Mouse (Mus musculus) embryonic facial prominence, embryonic 10.5 days (tissue): ENCODE results near the gene Gdap1l1. TPM values are rescaled to one million over a fixed set of nuclear protein-coding genes. Genes with fewer than 3 reads are reported as not detected.

Source experiments
- DNase-seq: peaks from one replicate; pipeline ENCODE4 v3.0.0-alpha.2; 2017; ENCODE audit warnings: low spot score
- H3K27ac ChIP-seq: fragments of 300-500 bp; sonication (generic); replicated peaks from 2 replicates; pipeline ENCODE4 v1.5.1; 2016; ENCODE audit warnings: mild to moderate bottlenecking
- H3K27me3 ChIP-seq: fragments of 300-500 bp; sonication (generic); replicated peaks from 2 replicates; pipeline ENCODE4 v1.6.1; 2016; ENCODE audit warnings: low read depth, mild to moderate bottlenecking; ENCODE audit not compliant: poor library complexity, severe bottlenecking
- H3K36me3 ChIP-seq: fragments of 300-500 bp; sonication (generic); replicated peaks from 2 replicates; pipeline ENCODE4 v1.6.1; 2016; ENCODE audit warnings: mild to moderate bottlenecking, moderate library complexity
- H3K4me1 ChIP-seq: fragments of 300-500 bp; sonication (generic); 2 replicates; pipeline ENCODE4 v1.6.1; 2016
- H3K4me3 ChIP-seq: fragments of 300-500 bp; sonication (generic); 2 replicates; pipeline ENCODE4 v1.5.1; 2016; ENCODE audit warnings: mild to moderate bottlenecking, moderate library complexity
- H3K9me3 ChIP-seq: fragments of 300-500 bp; sonication (generic); 2 replicates; pipeline ENCODE4 v1.6.1; 2016; ENCODE audit warnings: mild to moderate bottlenecking
- WGBS: fragments of 180-500 bp; shearing (Covaris S2); methylation state at CpG from one replicate; pipeline ENCODE4 v1.1.7; 2016; 5-methylcytosine and 5-hydroxymethylcytosine counted together
- polyA plus RNA-seq: library from polyadenylated mRNA; unstranded; fragments of >200 nt; fragmentation: Nextera tagmentation; extraction: Ambion mirVana; gene quantifications from 2 replicates; pipeline ENCODE4 v1.2.1, GENCODE M21; 2016

Gene Gdap1l1
- polyA plus RNA-seq, 1 experiment from 2014 or later = 9.1 TPM

DNA sequence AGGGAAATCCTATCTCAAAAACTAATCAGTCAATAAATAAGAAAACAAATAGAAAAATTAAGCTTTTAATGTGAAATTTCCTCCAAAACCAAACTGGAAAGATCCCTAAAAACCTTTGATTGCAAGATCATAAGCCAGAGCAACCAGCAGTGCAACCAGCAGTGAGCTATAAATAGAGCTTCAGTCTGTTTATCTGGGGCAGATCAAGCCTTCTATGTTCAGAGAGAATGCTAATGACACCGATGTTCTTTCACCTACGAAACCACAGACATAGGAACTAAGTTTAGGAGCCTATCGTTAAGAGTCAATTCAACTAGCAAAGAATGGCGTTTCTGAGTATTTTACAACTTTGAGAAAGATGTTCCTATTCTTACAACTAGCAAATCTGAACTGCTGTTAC, 26.4 kb upstream of the Gdap1l1 start:
- Histone ChIP-seq H3K4me1 (no peaks in the 10 kb centered on the region), H3K36me3 (peaks cover 85% of the 10 kb centered on the region), H3K4me3 (no peak overlapping the region), H3K9me3 (no peaks in the 10 kb centered on the region), H3K27ac (no peak overlapping the region), H3K27me3 (no peaks in the 10 kb centered on the region)
- WGBS = 91% methylated on average over 4 of the region's 4 CpGs
- no peak for DNase-seq

DNA sequence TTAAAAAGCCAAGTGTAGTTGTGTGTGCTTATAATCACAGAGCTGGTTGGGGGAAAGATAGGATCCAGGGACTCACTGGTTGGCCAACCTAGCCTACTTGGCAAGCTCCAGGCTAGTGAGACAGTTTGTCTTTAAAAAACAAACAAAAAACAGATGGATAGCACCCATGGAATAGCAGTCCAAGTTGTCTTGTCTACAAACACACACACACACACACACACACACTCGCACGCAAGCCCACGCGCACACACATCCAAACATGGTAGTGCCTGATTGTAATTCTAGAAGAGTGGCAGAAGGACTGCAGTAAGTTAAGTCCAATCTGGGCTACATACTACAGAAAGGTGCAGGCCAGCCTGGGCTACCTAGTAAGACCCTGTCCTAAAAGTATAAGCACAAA, 25.9 kb upstream of the Gdap1l1 start:
- Histone ChIP-seq H3K4me3 (no peak overlapping the region), H3K4me1 (peaks cover under 1% of the 10 kb centered on the region; the same call in 1 of the 2 replicates), H3K27ac (no peak overlapping the region), H3K27me3 (no peaks in the 10 kb centered on the region), H3K9me3 (no peaks in the 10 kb centered on the region), H3K36me3 (peaks cover 79% of the 10 kb centered on the region)
- DNase-seq = no peak
- WGBS = 97% methylated on average over 4 of the region's 4 CpGs

DNA sequence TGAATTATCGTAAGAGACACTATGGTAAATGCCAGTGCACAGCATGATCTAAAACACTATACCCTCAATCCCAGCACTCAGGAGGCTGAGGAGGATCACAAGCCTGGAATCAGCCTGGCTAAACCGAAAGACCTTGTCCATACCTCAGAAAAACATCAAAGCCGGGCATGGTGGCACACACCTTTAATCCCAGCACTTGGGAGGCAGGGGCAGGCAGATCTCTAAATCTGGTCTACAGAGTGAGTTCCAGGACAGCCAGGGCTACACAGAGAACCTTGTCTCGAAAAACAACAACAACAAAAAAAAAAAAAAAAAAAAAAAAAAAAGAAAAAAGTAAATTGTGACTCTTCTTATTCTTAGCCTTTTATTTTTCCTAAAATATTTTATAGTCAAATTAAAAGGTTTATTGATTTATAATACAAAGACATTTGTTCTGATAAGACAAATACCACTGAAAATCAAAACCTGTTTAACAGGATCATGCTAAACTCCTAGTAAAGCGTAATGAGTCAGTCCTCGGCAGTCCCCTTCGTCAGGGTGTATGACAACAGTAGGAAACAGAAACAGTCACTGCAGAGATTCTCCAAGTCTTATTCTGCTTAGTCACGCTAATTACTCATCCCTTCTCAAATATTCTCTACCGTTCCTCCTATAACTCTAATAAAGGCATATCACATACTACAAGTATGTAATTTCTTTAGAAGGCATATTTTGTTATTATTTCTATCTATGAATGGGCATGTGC, 25.3 kb upstream of the Gdap1l1 start:
- Histone ChIP-seq H3K27me3 (no peaks in the 10 kb centered on the region), H3K4me1 (peaks cover 6% of the 10 kb centered on the region), H3K36me3 (peaks cover 73% of the 10 kb centered on the region), H3K9me3 (no peaks in the 10 kb centered on the region), H3K4me3 (no peak overlapping the region), H3K27ac (no peak overlapping the region)
- DNase-seq = no peak
- WGBS = 93% methylated on average over 9 of the region's 9 CpGs

DNA sequence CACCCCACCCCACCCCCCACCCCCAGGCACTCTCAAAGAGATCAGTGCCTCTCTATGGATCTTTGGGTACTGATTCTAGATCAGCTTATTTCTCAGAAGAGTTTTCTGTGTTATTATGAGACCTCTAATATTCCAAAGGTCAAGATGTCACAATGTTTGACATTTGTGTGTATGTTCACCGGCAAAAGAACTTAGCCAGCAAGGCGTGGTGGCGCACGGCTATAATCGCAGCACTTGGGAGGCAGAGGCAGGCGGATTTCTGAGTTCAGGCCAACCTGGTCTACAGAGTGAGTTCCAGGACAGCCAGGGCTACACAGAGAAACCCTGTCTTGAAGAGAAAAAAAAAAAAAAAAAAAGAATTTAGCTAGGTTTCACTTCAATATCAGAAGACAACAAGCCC, 21.2 kb upstream of the Gdap1l1 start:
- Histone ChIP-seq H3K36me3 (peaks cover 33% of the 10 kb centered on the region), H3K4me1 (peaks cover 19% of the 10 kb centered on the region), H3K4me3 (no peak overlapping the region), H3K27ac (no peak overlapping the region), H3K9me3 (no peaks in the 10 kb centered on the region), H3K27me3 (no peaks in the 10 kb centered on the region)
- no peak for DNase-seq
- WGBS = 92% methylated on average over 6 of the region's 6 CpGs

DNA sequence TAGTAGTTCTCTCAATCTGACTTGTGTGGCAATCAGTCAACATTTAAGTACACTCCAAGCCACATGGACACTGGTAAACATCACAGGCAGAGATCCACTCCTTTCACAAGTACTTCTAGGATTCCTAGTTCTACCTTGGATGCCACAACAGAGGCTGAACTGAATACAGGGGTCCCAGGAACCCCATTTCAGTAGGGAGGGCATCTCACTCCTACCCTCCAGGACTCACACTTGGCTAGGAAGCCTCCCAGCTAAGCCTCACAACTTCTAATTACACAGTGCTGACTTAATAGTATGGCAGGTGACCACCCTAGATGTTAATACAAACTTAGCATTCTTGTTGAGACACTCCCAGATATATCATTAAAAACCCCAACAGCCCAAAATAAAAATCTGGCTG, 20.4 kb upstream of the Gdap1l1 start:
- DNase-seq = no peak
- Histone ChIP-seq H3K27ac (no peak overlapping the region), H3K27me3 (no peaks in the 10 kb centered on the region), H3K4me3 (peak overlapping the region; percentile 98), H3K4me1 (peaks cover 19% of the 10 kb centered on the region), H3K36me3 (peaks cover 26% of the 10 kb centered on the region), H3K9me3 (no peaks in the 10 kb centered on the region)

DNA sequence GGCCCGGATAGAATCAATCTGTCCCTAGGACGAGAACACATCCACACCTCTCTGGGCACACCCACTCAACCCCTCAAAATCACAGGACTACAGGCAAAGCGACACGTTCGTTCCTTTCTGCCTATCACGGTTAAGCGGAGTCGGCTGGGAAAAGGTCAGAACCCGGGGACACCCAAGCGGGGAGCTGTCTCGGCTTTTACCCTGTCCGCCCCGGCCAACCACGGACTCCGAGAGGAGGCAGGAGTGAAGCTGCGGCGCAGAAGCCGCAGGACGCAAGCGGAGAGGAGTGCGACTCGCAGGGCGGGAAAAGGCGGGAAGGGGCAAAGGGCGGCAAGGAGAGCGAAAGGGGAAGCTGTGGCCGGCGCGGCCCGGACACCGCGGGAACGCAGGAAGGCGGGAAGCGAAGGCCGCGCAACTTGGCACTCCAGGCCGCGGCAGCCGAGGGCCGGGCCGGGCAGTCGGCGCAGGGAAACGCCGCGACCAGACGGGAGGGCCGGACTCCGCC, 19.4 kb upstream of the Gdap1l1 start:
- H3K4me1 ChIP-seq = peaks cover 20% of the 10 kb centered on the region
- WGBS = under 1% methylated on average over 50 of the region's 50 CpGs

DNA sequence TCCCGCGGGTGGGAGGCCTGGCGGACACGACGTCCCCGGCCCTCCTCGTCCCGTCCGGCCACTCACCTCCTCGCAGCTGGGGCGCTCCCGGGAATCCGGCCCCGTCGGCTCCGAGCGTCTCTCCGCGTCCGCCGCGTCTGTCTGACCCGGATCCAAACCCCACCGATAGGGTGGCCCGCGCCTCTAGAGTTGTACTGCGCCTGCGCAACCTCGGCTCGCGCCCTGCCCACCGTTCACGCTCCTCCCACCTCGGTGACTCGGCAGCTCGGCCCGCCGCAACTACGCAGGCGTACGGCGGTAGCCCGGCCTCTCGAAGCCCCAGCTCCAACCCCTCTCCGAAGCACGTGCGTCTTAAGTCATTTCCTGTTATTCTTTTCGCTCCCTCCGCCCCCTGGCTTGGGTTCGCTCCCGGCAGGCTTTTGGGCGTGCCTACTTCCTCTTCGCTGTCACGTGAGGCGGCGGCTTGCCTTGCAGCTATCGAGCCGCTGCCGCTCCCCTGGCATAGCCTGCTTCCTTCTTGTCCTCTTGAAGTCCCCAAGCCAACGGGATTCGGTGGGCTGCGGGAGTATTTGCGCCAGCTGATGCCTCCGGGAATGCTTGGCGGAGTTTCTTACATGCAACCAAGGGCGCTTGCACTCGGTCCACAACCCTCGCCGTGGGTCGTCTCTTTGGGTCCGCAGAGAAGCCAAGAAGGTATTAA, 18.8 kb upstream of the Gdap1l1 start:
- Histone ChIP-seq H3K36me3 (peaks cover 18% of the 10 kb centered on the region), H3K9me3 (no peaks in the 10 kb centered on the region), H3K27ac (peak overlapping the region; percentile 90), H3K27me3 (no peaks in the 10 kb centered on the region), H3K4me3 (peak overlapping the region; percentile 98), H3K4me1 (peaks cover 26% of the 10 kb centered on the region)
- DNase-seq = peak; percentile 99
- WGBS = under 1% methylated on average over 71 of the region's 71 CpGs

More for the DNA sequence above, 19.4 kb upstream of the Gdap1l1 start:
- Histone ChIP-seq H3K27me3 (no peaks in the 10 kb centered on the region), H3K9me3 (no peaks in the 10 kb centered on the region), H3K27ac (peak overlapping the region; percentile 90), H3K36me3 (peaks cover 23% of the 10 kb centered on the region), H3K4me3 (peak overlapping the region; percentile 98)
- no peak for DNase-seq

DNA sequence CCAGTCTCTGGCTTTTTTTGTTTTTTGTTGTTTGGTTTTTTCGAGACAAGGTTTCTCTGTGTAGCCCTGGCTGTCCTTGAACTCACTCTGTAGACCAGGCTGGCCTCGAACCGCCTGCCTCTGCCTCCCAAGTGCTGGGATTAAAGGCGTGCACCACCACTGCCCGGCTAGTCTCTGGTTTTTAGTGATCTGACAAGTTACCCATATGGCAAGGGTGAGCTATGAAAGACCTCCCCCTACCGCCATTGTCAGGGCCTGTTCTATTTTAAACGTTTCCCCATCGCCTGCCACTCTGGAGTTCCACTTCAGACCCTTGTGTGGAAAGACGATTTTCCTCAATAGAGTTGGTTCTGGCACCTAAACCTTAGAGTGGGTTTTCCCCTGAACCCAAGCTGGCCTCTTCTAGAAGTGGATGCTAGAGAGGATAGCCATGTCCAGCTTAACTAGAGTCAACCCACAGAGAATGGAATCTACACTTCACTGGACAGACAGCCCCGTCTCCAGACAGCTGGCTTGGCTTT, 17.9 kb upstream of the Gdap1l1 start:
- Histone ChIP-seq H3K27ac (peak overlapping the region; percentile 90), H3K9me3 (no peaks in the 10 kb centered on the region), H3K4me1 (peaks cover 29% of the 10 kb centered on the region), H3K27me3 (no peaks in the 10 kb centered on the region), H3K4me3 (peak overlapping the region; percentile 98), H3K36me3 (peaks cover 9% of the 10 kb centered on the region; the same call in 1 of the 2 replicates)
- WGBS = 43% methylated on average over 10 of the region's 10 CpGs
- DNase-seq = no peak

DNA sequence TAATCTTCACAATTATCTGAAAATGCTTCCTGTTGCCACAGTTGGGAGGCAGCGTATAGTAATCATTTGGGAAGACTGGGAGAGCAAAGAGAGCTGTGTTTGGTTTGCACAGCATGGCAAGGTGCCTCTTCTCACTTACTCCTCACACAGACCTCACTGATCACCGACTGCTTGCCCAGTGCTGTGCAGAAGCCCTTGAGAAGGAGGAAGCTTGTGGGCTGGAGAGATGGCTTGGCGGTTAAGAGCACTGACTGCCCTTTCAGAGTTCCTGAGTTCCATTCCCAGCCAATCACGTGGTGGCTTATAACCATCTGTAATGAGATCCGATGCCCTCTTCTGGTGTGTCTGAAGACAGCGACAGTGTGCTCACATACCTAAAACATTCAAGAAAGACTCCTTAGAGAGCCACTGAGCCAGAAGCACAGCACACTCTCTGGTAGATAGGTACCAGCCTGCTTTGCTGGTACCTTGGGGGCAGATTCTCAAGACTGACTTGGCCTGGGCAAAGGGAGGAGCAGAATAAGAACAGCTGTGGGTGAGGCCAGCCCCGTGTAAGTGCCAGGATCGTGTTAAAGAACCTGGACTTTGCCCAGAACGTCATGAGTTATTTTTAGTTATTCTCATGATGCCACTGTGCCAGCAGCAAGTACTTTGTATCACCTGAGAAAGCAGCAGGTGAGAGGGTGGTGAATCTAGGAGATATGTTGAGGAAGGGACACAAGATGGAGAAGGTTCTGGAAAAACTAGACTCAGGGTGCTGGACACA, 15.2 kb upstream of the Gdap1l1 start:
- Histone ChIP-seq H3K27ac (no peak overlapping the region), H3K36me3 (peaks cover 7% of the 10 kb centered on the region; the same call in 1 of the 2 replicates), H3K27me3 (no peaks in the 10 kb centered on the region), H3K4me3 (no peak overlapping the region), H3K4me1 (peaks cover 22% of the 10 kb centered on the region), H3K9me3 (no peaks in the 10 kb centered on the region)
- 81% methylated on average over 9 of the region's 9 CpGs for WGBS
- DNase-seq = no peak

DNA sequence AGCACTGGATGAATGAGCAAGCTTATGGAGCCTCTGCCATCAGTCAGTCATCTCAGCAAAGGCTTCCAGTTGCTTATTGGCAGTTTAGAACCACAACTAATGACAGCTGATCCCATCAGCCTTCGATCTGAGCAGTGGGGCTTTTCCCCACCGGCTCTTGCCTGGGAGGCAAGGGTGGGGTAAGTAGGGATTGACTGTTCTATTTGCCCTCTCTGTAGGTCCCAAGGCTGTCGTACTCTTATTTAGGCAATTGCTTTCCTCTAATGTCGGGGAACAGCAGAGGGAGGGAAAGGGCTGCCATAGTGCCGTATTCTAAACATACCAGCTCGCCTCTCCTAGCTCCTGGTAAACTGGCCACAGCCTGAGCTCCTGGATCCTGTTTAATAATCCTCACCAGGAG, 13.7 kb upstream of the Gdap1l1 start, which contains the start of gene Oser1:
Gene Oser1, minus strand, starts transcription at position 101 of the 400 bp plus-strand sequence.
- peaks cover 7% of the 10 kb centered on the region; the same call in 1 of the 2 replicates for H3K36me3 ChIP-seq
- WGBS = 83% methylated on average over 6 of the region's 6 CpGs

DNA sequence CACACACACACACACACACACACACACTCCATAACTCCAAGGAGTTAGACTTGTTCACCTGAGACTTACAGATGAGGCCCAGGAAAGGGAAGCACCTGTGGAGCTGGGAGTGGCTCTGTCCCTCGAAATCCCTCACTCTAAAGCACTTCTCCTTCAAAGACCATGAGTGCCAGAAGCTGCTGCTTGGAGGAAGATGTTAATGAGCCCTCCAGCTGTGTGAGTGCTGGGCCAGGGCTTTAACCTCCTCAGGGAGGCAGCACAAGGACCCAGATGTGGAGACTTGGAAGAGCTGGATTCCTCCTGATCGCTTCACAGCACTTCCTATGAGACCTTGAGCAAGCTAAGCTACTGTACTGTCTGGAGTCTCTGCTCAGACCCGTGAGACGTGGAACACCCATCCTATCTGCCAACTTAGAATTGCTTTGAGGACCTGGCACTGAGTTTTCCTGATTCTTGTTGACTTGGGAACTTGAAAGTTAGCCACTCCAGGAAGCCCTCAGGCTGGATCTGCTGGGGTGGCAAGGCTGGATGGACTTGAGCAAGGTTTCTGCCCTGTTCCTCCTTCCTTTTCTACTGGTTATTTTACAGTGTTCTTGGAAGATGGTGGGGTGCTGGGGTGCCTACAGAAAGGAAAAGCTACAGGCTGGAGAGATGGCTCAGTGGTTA, 9.8 kb upstream of the Gdap1l1 start:
- DNase-seq = no peak
- Histone ChIP-seq H3K4me1 (0 out of 2 replicates have a peak, but pooled peaks cover 9% of the 10 kb centered on the region), H3K9me3 (no peaks in the 10 kb centered on the region), H3K36me3 (no peaks in the 10 kb centered on the region), H3K27me3 (no peaks in the 10 kb centered on the region), H3K27ac (no peak overlapping the region), H3K4me3 (no peak overlapping the region)
- 54% methylated on average over 4 of the region's 4 CpGs for WGBS

More for the DNA sequence above, 13.7 kb upstream of the Gdap1l1 start, which contains the start of gene Oser1:
- H3K4me1 ChIP-seq = peaks cover 17% of the 10 kb centered on the region
- H3K9me3 ChIP-seq = no peaks in the 10 kb centered on the region
- no peak within 1 kb of the TSS for H3K27ac ChIP-seq
- H3K27me3 ChIP-seq = no peaks in the 10 kb centered on the region
- H3K4me3 ChIP-seq = no peak within 1 kb of the TSS
- DNase-seq = no peak

DNA sequence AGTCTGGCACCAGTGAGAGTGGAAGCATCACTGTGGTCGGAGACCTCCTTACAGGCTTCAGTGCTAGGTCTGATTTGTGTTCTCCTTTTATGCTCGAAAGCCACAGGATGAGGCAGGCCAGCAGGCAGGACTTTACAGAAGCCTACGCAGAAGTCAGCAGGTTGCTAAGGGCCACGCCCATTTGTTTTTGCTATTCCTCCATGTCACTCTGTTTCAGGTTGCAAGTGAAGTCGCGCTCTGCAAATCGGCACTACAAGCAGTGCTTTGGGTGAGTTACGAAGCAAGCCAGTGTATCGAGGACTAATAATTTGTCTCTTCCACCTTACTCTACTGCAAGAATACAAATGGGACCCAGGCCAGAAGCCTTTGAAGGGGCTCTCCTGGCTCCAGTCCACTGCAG, 7.0 kb upstream of the Gdap1l1 start:
- Histone ChIP-seq H3K9me3 (no peaks in the 10 kb centered on the region), H3K27ac (no peak overlapping the region), H3K4me1 (peaks cover 8% of the 10 kb centered on the region), H3K4me3 (no peak overlapping the region), H3K27me3 (no peaks in the 10 kb centered on the region), H3K36me3 (no peaks in the 10 kb centered on the region)
- 89% methylated on average over 9 of the region's 9 CpGs for WGBS
- no peak for DNase-seq
